In genomic region chr10:12930351-12930905, GRCm38 (mm10) we compare ENCODE assay signal across 14 mouse cellular contexts.
"Had no signal": no experiment of that assay in that cellular context is flagged by ENCODE, and none has a peak within 500 bp of the region (broad histone marks: within the 10 kb centered on the region; RNA-seq: fewer than 3 reads in every experiment).

No protein-coding gene starts in this region.

- H3K27me3 ChIP-seq: limb, embryonic 12.5 days; limb, embryonic 15.5 days; midbrain, embryonic 13.5 days had no signal

- H3K4me3 ChIP-seq: limb, embryonic 12.5 days; limb, embryonic 15.5 days; midbrain, embryonic 13.5 days had no signal

- DNase-seq: kidney, postnatal 14 days; kidney, postnatal 4 days; left cerebral cortex, postnatal 4 days; liver, postnatal 0 days; lung, embryonic 14.5 days; thymus, adult 18-20 months; thymus, postnatal 36 days had no signal

- ATAC-seq: liver, postnatal 0 days; lung, postnatal 0 days; midbrain, embryonic 13.5 days had no signal

- H3K4me2 ChIP-seq: limb, embryonic 12.5 days; limb, embryonic 15.5 days; liver, embryonic 11.5 days; lung, embryonic 14.5 days; midbrain, embryonic 13.5 days had no signal

- H3K27ac ChIP-seq: limb, embryonic 12.5 days; liver, embryonic 14.5 days; macrophage; midbrain, embryonic 13.5 days had no signal

- H3K4me1 ChIP-seq: limb, embryonic 15.5 days; midbrain, embryonic 13.5 days had no signal

- H3K9me3 ChIP-seq: limb, embryonic 12.5 days; limb, embryonic 15.5 days; midbrain, embryonic 13.5 days had no signal

- H3K36me3 ChIP-seq: limb, embryonic 12.5 days; limb, embryonic 15.5 days; midbrain, embryonic 13.5 days had no signal

- H3K9ac ChIP-seq: limb, embryonic 12.5 days; limb, embryonic 15.5 days; liver, embryonic 14.5 days; liver, postnatal 0 days; lung, embryonic 14.5 days; midbrain, embryonic 13.5 days had no signal
